Mouse (Mus musculus): Measurements from ENCODE around the gene Ube2m.

Ube2m gene

GRCm38 (mm10) chr7:12998851-12999250 is 39.2 kb downstream of the Ube2m start, which contains the start of gene Trim28:
Trim28 (plus strand) TSS chr7:12999114.
- DNase-seq (ENCODE audit: low read depth): no peak

GRCm38 (mm10) chr7:12998053-12998452 is 40.0 kb downstream of the Ube2m start, which contains the start of gene Slc27a5:
Slc27a5 (minus strand) TSS chr7:12998192.
- no peak for DNase-seq (ENCODE audit: low read depth)

- no peak for DNase-seq (ENCODE audit: low read depth)
These were observed 40.8 kb downstream of the Ube2m start for GRCm38 (mm10) chr7:12997230-12997629.

DNA sequence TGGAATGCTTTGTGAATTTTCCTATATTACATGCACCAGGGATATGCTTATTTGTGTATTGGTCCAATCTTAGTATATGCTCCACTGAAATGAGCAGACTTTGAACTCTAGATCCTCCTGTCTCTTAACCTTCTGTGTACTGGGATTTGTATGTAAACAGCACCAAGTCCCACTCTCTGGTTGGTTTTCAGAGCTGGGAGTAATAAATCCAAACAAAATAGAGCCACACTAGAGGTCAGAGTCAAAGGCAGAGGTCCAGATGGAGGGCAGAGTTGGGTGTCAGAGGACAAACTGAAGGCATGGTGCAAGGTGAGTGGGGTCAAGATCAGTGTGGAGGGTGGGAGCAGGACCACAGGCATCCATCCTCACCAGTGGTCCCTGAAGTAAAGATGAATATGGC is 42.2 kb downstream of the Ube2m start:
- no peak for DNase-seq (ENCODE audit: low read depth)

DNA sequence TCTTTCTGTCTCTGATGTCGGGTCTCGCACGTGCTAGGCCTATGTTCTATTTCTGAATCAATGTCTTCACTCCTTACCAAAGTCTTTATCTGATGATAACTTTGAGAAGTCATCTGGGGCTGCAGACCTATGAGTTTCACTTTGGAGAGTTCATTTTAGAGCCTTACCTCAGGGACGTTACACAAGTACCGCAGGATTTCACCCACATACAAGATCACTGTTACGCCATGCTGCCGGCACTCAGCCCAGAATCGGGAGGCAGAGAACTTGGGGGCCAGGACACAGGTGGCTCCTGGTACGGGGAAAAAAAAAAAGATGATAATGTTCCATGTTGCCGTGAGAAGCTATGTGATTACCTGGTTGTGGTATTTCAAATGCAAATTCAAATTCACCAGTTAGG is 44.9 kb downstream of the Ube2m start:
- DNase-seq (ENCODE audit: low read depth): no peak

GRCm38 (mm10) chr7:12992222-12992621 is 45.9 kb downstream of the Ube2m start:
- peak; percentile 56 for DNase-seq (ENCODE audit: low read depth)

DNA sequence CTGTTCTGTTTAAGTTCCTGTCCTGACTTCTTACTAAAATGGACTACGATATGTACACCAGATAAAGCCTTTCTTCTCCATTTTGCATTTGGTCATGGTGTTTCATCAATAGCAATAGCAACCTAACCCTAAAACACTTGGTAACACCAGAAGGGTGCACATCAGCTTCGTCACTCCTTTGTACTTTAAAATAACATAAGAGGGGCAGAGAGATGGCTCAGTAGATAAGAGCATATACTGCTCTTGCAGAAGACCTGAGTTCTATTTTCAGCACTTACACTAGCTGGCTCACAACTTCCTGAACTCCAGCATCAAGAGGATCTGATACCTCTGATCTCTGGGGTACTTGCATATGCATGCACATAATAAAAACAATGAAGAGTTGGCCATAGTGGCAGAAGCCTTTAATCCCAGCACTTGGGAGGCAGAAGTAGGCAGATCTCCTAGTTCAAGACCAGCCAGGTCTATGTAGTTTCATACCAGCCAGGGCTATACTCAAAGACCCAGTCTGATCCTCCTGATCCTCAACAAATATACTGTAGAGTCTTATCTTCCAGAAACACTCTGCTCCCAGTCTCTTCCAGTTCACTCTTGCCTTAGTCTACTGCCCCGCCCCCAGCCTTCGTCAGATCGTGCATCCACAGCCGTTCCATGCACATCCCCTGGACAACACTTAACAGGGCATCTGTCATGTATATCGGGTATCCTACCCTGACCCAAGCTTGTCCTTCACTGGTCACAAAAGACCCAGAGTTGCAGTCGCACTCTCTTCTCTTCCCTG is 50.5 kb downstream of the Ube2m start:
- no peak for DNase-seq (ENCODE audit: low read depth)

DNA sequence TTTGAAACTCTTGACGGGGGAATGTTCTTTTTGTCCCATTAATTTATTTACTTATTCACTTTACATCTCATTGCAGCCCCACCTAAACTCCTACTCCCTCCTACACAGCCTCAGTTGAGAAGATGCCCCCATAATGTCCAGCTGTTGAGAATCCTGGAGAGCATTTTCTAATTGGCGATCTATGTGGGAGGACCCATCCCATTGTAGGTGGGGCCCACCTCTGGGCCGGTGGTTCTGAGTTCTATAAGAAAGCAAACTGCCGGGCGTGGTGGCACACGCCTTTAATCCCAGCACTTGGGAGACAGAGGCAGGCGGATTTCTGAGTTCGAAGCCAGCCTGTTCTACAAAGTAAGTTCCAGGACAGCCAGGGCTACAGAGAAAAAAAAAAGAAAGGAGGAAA is 51.2 kb downstream of the Ube2m start:
- DNase-seq (ENCODE audit: low read depth): no peak

- DNase-seq (ENCODE audit: low read depth): no peak
These were observed 52.4 kb downstream of the Ube2m start for GRCm38 (mm10) chr7:12985724-12986123.
